Mouse (Mus musculus): ENCODE data around the gene Snrpe. TPM values are rescaled to one million over a fixed set of nuclear protein-coding genes. Genes with fewer than 3 reads are reported as not detected.
A peak's percentile ranks its signal among the peaks of the same experiment; 100 is the strongest.

The Snrpe gene
- 690 and 722 TPM in 2 replicates for polyA plus RNA-seq (2014; fragmentation: Nextera tagmentation; extraction: Ambion mirVana)

DNA sequence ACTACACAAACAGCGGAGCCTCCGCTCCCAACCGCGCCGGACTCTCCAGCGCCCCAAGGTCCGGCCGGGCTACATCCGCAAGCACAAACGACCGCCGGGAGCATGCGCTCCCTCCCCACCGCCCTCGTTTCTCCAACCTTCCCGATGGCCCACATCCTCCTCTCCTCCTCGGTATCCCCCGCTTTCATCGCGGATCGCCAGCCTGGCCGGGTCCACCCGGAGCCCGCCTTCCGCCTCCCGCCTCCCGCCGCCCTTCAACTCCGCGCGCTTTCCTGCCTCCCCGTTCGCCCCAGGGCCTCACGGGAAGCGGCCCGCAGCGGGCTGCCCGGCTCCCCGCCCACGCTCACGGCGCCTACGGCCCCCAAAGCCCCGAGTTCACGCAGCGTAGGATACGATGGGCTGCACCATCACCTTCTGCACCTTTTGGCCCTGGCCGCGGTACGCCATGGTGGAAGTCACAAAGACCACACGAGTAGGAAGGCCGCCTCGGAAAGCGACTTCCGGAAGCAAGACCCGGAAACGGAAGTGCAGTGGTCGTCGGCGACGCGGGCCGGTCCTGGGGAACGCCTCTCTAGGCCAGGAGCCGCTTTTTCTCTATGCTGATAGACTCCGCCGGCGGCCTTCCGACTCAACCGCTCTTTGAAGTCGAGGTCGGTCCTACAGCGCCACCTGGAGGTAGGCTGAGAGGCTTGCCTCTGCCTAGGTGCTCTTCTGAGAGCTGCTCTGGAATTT is at the start of gene Snrpe:
Snrpe (minus strand) TSS at position 521 of the 732 bp plus-strand sequence.
- DNase-seq (ENCODE audit: low spot score) (peak; percentile 93), ATAC-seq (replicated peaks; ENCODE audit: low FRiP score) (peak; percentile 97)
- Histone ChIP-seq H3K36me3 (ENCODE audit: control insufficient read depth, insufficient read depth, low read length) (peaks cover 27% of the 10 kb centered on the region), H3K27ac (ENCODE audit: low read depth, low read length) (peak within 1 kb of the TSS; percentile 87), H3K4me2 (peak within 1 kb of the TSS; percentile 80), H3K9me3 (ENCODE audit: control insufficient read depth, low read length) (no peaks in the 10 kb centered on the region), H3K27me3 (replicated peaks; ENCODE audit: control insufficient read depth, insufficient read depth, low read length) (no peaks in the 10 kb centered on the region), H3K4me3 (ENCODE audit: low read depth, low read length) (peak within 1 kb of the TSS; percentile 74), H3K4me1 (replicated peaks; ENCODE audit: control insufficient read depth, insufficient read depth, low read length) (peaks cover 3% of the 10 kb centered on the region; the same call in 1 of the 2 replicates), H3K9ac (ENCODE audit: low read depth, low read length) (peak within 1 kb of the TSS; percentile 95)
- WGBS = under 1% methylated on average over 73 of the region's 73 CpGs

DNA sequence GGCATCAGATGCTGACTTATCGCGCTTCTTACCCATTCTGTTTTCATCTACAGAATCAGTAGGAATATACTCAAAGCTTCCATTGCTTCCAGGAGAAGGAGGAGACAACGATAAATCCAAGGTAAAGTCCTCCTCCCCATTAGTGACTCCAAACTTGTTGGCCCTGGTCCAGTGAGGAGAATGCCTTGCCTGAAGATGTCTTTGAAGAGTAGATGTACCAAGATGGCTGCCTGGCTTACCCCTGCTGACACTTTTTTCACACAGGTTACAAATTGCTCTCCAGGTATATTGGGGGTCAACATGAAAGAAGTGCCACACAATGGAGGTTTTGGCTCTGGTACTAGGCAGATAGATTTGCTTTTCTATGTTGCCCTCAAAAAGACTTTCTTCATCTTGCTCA is 48.8 kb upstream of the Snrpe start:
- Histone ChIP-seq H3K4me1 (replicated peaks; ENCODE audit: control insufficient read depth, insufficient read depth, low read length) (peaks cover 24% of the 10 kb centered on the region), H3K27me3 (replicated peaks; ENCODE audit: control insufficient read depth, insufficient read depth, low read length) (no peaks in the 10 kb centered on the region), H3K9me3 (ENCODE audit: control insufficient read depth, low read length) (no peaks in the 10 kb centered on the region), H3K9ac (ENCODE audit: low read depth, low read length) (no peak overlapping the region), H3K36me3 (ENCODE audit: control insufficient read depth, insufficient read depth, low read length) (peaks cover 24% of the 10 kb centered on the region), H3K4me2 (no peak overlapping the region), H3K4me3 (ENCODE audit: low read depth, low read length) (no peak overlapping the region), H3K27ac (ENCODE audit: low read depth, low read length) (no peak overlapping the region)
- ATAC-seq (replicated peaks; ENCODE audit: low FRiP score) (no peak), DNase-seq (ENCODE audit: low spot score) (no peak)
- 96% methylated on average over 3 of the region's 3 CpGs for WGBS

DNA sequence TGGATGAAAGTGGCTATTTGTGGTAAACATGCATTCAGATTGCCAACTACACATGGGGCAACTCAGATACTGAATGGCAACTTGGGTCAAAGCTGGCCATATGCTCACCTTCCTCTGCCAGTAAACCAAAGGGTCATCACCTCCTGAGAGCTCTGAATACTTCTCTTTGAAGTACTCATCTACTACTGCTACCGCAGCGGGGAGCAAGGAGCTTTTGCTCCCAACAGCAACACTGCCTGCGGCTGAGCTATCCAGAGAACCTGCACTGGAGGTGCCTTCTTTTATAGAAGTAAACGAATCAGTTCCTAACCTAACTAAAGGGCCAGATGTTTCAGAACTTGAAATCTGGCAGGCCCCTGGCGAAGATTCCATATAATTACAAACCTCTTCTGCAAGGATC is 46.7 kb upstream of the Snrpe start:
- peaks cover 21% of the 10 kb centered on the region for H3K4me1 ChIP-seq (replicated peaks; ENCODE audit: control insufficient read depth, insufficient read depth, low read length)
- WGBS = 72% methylated on average over 5 of the region's 5 CpGs
- H3K27ac ChIP-seq (ENCODE audit: low read depth, low read length) = no peak overlapping the region
- no peak overlapping the region for H3K4me2 ChIP-seq
- H3K9me3 ChIP-seq (ENCODE audit: control insufficient read depth, low read length) = no peaks in the 10 kb centered on the region
- no peak for ATAC-seq (replicated peaks; ENCODE audit: low FRiP score)
- DNase-seq (ENCODE audit: low spot score) = no peak
- H3K27me3 ChIP-seq (replicated peaks; ENCODE audit: control insufficient read depth, insufficient read depth, low read length) = no peaks in the 10 kb centered on the region
- H3K9ac ChIP-seq (ENCODE audit: low read depth, low read length) = no peak overlapping the region
- no peak overlapping the region for H3K4me3 ChIP-seq (ENCODE audit: low read depth, low read length)
- H3K36me3 ChIP-seq (ENCODE audit: control insufficient read depth, insufficient read depth, low read length) = peaks cover 24% of the 10 kb centered on the region

DNA sequence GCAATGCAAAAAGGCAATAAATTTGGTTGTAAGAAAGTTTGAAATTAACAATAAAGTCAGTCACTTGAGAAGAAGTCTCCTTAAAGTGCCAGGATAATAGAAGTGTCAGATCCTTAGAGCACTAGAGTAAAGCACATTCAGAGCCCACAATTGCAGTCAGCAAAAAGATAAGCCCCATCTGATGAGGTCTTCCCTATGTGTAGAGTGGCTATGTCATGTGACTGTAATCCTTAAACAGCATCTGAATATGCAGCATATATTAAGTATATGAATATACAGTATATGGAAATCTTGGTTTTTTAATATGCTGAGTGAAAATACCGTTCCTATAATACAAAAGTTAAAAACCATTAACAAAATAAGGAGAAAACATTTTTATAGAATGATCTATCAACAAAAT is 42.9 kb upstream of the Snrpe start:
- H3K27ac ChIP-seq (ENCODE audit: low read depth, low read length) = no peak overlapping the region
- no peak overlapping the region for H3K4me3 ChIP-seq (ENCODE audit: low read depth, low read length)
- ATAC-seq (replicated peaks; ENCODE audit: low FRiP score) = no peak
- no peak overlapping the region for H3K9ac ChIP-seq (ENCODE audit: low read depth, low read length)
- H3K27me3 ChIP-seq (replicated peaks; ENCODE audit: control insufficient read depth, insufficient read depth, low read length) = no peaks in the 10 kb centered on the region
- H3K4me1 ChIP-seq (replicated peaks; ENCODE audit: control insufficient read depth, insufficient read depth, low read length) = peaks cover 6% of the 10 kb centered on the region
- no peak overlapping the region for H3K4me2 ChIP-seq
- peaks cover 19% of the 10 kb centered on the region for H3K36me3 ChIP-seq (ENCODE audit: control insufficient read depth, insufficient read depth, low read length)
- WGBS = 88% methylated on average over 1 of the region's 1 CpGs
- H3K9me3 ChIP-seq (ENCODE audit: control insufficient read depth, low read length) = no peaks in the 10 kb centered on the region
- no peak for DNase-seq (ENCODE audit: low spot score)

DNA sequence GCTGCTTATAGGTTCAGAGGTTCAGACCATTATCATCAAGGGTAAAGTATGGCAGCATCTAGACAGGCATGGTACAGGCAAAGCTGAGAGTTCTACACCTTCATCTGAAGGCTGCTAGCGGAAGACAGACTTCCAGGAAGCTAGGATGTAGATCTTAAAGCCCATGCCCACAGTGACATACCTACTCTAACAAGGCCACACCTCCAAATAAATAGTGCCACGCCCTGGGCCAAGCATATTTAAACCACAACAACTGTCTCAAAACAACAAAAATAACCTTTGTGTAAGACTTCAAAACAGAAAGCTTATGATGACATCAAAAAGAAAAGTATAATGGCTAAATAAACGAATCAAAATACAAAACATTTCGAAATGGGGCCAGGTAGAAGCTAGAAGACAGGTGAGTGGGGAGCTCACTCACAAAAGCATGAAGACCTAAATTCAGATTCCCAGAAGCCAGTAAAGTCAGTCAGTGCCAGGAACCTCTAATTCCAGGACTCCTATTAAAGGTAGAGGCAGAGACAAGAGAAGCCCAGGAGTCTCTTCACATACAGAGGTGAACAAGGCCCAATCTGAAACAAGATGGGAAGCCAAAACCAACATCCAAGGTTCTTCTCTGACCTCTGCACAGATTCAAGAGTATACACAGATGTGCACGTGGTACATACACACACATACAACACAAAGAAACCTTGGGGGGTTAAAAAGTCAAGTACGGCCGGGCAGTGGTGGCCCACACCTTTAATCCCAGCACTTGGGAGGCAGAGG is 40.4 kb upstream of the Snrpe start:
- no peak overlapping the region for H3K4me2 ChIP-seq
- H3K4me1 ChIP-seq (replicated peaks; ENCODE audit: control insufficient read depth, insufficient read depth, low read length) = peaks cover 3% of the 10 kb centered on the region
- H3K9ac ChIP-seq (ENCODE audit: low read depth, low read length) = no peak overlapping the region
- H3K27me3 ChIP-seq (replicated peaks; ENCODE audit: control insufficient read depth, insufficient read depth, low read length) = no peaks in the 10 kb centered on the region
- DNase-seq (ENCODE audit: low spot score) (no peak), ATAC-seq (replicated peaks; ENCODE audit: low FRiP score) (no peak)
- no peak overlapping the region for H3K27ac ChIP-seq (ENCODE audit: low read depth, low read length)
- peaks cover 26% of the 10 kb centered on the region for H3K36me3 ChIP-seq (ENCODE audit: control insufficient read depth, insufficient read depth, low read length)
- no peak overlapping the region for H3K4me3 ChIP-seq (ENCODE audit: low read depth, low read length)
- 89% methylated on average over 7 of the region's 7 CpGs for WGBS
- no peaks in the 10 kb centered on the region for H3K9me3 ChIP-seq (ENCODE audit: control insufficient read depth, low read length)

DNA sequence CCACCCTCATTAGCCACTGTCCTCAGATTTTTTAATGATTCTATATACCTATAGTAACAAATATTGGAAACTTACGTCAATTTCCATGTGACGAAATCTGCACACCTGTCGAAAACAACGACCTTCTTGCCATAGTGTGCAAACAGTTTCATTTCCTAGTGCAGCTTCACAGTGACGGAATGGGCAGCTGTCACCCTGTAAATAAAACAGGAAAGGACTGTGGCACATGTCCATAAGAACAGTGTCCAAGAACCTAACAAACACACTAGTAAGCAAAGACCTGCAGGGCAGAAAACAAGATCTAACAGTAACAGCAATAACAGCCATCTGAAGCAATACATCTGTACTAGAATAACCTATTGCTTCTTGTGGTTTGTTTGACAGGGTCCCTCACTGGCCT is 35.6 kb upstream of the Snrpe start:
- Histone ChIP-seq H3K36me3 (ENCODE audit: control insufficient read depth, insufficient read depth, low read length) (peaks cover 38% of the 10 kb centered on the region), H3K27me3 (replicated peaks; ENCODE audit: control insufficient read depth, insufficient read depth, low read length) (no peaks in the 10 kb centered on the region), H3K4me1 (replicated peaks; ENCODE audit: control insufficient read depth, insufficient read depth, low read length) (peaks cover 3% of the 10 kb centered on the region; the same call in 1 of the 2 replicates), H3K27ac (ENCODE audit: low read depth, low read length) (no peak overlapping the region), H3K9ac (ENCODE audit: low read depth, low read length) (no peak overlapping the region), H3K9me3 (ENCODE audit: control insufficient read depth, low read length) (no peaks in the 10 kb centered on the region), H3K4me2 (no peak overlapping the region), H3K4me3 (ENCODE audit: low read depth, low read length) (no peak overlapping the region)
- WGBS = 90% methylated on average over 5 of the region's 5 CpGs
- DNase-seq (ENCODE audit: low spot score) (no peak), ATAC-seq (replicated peaks; ENCODE audit: low FRiP score) (no peak)

DNA sequence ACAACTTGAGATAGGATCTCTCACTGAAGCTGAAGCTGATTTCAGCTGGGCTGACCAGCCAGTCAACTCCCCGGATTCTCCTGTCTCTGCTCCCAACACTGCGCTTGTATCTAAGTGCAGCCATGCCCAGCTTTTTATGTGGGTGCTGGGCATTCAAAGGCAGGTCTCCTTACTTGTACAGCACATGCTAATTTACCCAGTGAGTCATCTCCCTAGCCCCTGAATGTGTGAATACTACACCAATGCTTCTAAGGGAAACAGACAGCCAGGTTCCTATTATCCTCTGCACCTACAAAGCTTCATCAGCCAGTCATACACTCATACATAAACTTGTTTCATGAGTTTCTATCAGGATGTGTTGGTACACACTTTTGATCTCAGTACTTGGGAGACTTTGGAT is 31.1 kb upstream of the Snrpe start:
- Histone ChIP-seq H3K27me3 (replicated peaks; ENCODE audit: control insufficient read depth, insufficient read depth, low read length) (no peaks in the 10 kb centered on the region), H3K36me3 (ENCODE audit: control insufficient read depth, insufficient read depth, low read length) (peaks cover 46% of the 10 kb centered on the region), H3K4me1 (replicated peaks; ENCODE audit: control insufficient read depth, insufficient read depth, low read length) (no peaks in the 10 kb centered on the region), H3K4me2 (no peak overlapping the region), H3K27ac (ENCODE audit: low read depth, low read length) (no peak overlapping the region), H3K4me3 (ENCODE audit: low read depth, low read length) (no peak overlapping the region), H3K9ac (ENCODE audit: low read depth, low read length) (no peak overlapping the region), H3K9me3 (ENCODE audit: control insufficient read depth, low read length) (no peaks in the 10 kb centered on the region)
- DNase-seq (ENCODE audit: low spot score) (no peak), ATAC-seq (replicated peaks; ENCODE audit: low FRiP score) (no peak)
- 93% methylated on average over 2 of the region's 2 CpGs for WGBS

DNA sequence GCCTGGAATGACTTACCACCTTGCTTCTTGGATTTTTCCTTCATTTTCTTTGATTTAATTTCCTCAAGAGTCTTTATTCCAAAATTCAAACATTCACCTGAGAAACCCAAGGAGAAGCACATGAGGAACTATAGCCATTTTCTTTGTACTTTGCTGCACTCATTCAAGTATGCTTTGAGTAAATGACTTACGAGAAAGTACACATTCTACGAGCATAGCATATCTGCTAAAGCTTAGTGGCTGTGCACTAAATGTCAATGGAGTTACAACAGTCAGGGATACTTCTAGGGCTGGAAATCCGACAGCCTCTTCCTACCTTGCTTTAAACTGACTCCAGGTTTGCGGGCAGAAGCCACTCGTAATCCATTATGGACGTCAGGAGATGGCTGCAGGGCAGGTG is 28.4 kb upstream of the Snrpe start:
- 93% methylated on average over 6 of the region's 6 CpGs for WGBS
- H3K27ac ChIP-seq (ENCODE audit: low read depth, low read length) = no peak overlapping the region
- ATAC-seq (replicated peaks; ENCODE audit: low FRiP score) (no peak), DNase-seq (ENCODE audit: low spot score) (no peak)
- H3K9ac ChIP-seq (ENCODE audit: low read depth, low read length) = no peak overlapping the region
- H3K9me3 ChIP-seq (ENCODE audit: control insufficient read depth, low read length) = no peaks in the 10 kb centered on the region
- no peaks in the 10 kb centered on the region for H3K4me1 ChIP-seq (replicated peaks; ENCODE audit: control insufficient read depth, insufficient read depth, low read length)
- peaks cover 47% of the 10 kb centered on the region for H3K36me3 ChIP-seq (ENCODE audit: control insufficient read depth, insufficient read depth, low read length)
- no peak overlapping the region for H3K4me3 ChIP-seq (ENCODE audit: low read depth, low read length)
- no peak overlapping the region for H3K4me2 ChIP-seq
- no peaks in the 10 kb centered on the region for H3K27me3 ChIP-seq (replicated peaks; ENCODE audit: control insufficient read depth, insufficient read depth, low read length)
